Mouse (Mus musculus) embryonic fibroblast, embryonic 13.5 days (primary cell): ENCODE measurements around the gene Eva1c. TPM values are rescaled to one million over a fixed set of nuclear protein-coding genes. Genes with fewer than 3 reads are reported as not detected.
A peak's percentile ranks its signal among the peaks of the same experiment; 100 is the strongest.

Source experiments
- H3K27ac ChIP-seq: 2 replicates; pipeline ENCODE4 v1.5.1; 2012; ENCODE audit warnings: low read length, control low read depth, inconsistent platforms; ENCODE audit not compliant: insufficient read depth
- H3K4me1 ChIP-seq: 2 replicates; pipeline ENCODE4 v1.6.1; 2011; ENCODE audit warnings: low read length; ENCODE audit not compliant: control insufficient read depth, insufficient read depth
- H3K4me3 ChIP-seq: 2 replicates; pipeline ENCODE4 v1.5.1; 2011; ENCODE audit warnings: mild to moderate bottlenecking, control low read depth, low read length; ENCODE audit not compliant: insufficient read depth
- CTCF ChIP-seq: IDR thresholded peaks from 2 replicates; pipeline ENCODE4 v1.5.1; 2011; ENCODE audit warnings: mild to moderate bottlenecking, control low read depth, low read length, moderate library complexity, borderline replicate concordance; ENCODE audit not compliant: insufficient read depth
- POLR2A ChIP-seq: IDR thresholded peaks from 2 replicates; pipeline ENCODE4 v1.6.1; 2011; ENCODE audit warnings: low read depth, mild to moderate bottlenecking, control low read depth, low read length, moderate library complexity
- polyA plus RNA-seq: library from polyadenylated mRNA; stranded (reverse); fragments of >200 nt; gene quantifications from 2 replicates; pipeline ENCODE4 v1.2.4, GENCODE M21; 2011; ENCODE audit warnings: low read depth; ENCODE audit not compliant: missing spikeins, insufficient read length

The Eva1c gene
- polyA plus RNA-seq, 1 experiment, result 2.0 TPM

DNA sequence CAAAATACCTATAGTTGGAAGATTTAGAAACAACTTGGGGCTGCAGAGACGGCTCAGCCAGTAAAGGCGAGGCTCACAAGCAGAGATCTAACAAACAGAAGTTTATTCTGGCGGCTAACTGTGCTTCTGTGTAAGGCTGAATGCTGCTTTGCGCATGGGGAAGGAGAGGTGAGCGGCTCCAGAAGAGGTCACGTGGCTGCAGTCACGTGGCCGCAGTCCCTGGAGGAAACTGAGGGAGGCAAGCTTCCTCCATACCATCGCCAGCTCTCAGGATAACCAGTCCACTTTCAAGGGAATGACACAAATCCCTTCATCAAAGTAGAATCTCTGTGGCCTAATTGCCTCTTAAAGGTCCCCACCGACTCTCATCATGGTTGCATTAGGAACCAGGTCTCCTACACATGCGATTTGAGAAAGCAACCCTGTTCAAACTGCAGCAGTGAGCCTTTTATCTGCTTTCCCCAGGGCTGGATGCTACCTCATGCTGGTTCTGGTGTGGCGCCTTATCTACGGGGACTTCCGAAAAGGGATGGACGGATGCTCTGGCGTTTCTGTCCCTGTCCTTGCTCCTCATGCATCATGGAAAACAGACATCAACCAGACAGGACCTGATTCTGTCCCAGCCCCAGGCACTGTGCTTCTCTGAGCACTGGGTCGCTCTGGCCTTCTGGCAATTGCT lies 84.5 kb downstream of the Eva1c start:
- no peaks in the 10 kb centered on the region for H3K4me1 ChIP-seq
- TF ChIP-seq CTCF (no peak), POLR2A (no peak)
- H3K4me3 ChIP-seq, result no peak overlapping the region
- H3K27ac ChIP-seq, result no peak overlapping the region

DNA sequence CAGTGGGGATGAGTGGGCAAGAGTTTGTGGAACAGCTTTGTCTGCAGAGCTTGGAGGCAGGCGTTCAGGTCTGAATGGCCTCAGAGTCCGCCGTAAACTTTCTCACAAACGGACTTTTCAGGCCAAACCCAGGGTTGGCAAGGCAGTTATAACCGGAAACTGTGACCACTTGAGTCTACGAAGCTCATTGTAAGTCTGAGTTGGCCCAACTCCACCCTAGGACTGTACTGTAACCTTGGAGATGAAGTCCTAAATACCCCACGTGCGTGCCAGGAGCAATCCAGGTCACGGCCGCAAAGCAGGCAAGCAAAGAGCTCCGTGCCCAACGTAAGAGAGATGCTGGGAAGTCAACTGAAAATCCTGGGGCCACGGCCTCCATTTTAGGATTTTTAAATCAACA lies 85.2 kb downstream of the Eva1c start:
- Histone ChIP-seq H3K27ac (no peak overlapping the region), H3K4me3 (no peak overlapping the region), H3K4me1 (no peaks in the 10 kb centered on the region)
- TF ChIP-seq CTCF (no peak), POLR2A (no peak)

DNA sequence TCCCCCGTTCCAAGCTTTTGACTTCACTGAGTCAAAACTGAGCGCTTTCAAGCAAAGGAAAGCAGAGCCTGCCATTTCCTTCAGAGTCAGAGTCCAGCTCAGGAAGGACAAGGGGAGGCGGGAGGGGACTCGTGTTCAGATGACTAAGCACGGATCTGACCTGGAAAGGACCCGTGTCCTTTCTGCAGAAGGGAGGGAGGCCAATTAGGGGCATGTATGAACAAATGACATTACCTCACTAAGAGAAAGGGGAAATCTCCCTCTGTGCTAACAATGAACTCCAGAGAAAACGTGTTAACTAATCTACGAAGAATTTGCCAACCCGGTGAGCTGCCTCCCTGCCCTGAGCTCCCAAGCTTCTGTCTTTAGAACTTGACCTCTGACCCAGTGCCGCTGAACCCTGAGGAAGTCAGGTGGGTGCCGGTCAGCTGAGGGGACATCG lies 89.5 kb downstream of the Eva1c start:
- H3K4me3 ChIP-seq, result no peak overlapping the region
- H3K27ac ChIP-seq, result no peak overlapping the region
- TF ChIP-seq CTCF (no peak), POLR2A (no peak)

DNA sequence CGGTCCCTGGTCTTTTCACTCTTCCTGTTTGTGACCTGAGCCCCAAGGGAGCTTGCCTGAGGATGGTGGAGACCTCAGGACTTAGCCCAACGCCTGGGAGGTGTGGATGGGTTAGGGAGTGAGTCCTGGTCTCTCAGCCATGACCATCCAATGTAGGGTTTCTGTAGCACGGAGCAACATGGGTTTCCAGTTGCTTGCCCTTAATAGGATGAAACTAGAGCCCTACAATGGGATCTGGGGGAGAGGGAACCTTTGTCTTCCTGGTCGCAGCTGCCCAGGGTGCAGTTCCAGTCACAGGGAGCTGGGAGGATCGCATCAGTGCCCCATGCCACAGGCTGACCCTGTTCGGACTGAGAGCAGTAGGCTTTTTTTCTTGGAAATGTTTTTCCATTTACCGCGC lies 90.6 kb downstream of the Eva1c start:
- no peak overlapping the region for H3K4me3 ChIP-seq
- no peak overlapping the region for H3K27ac ChIP-seq
- TF ChIP-seq POLR2A, result no peak
- no peak for TF ChIP-seq CTCF
- H3K4me1 ChIP-seq, result no peaks in the 10 kb centered on the region

More for the DNA sequence above, 89.5 kb downstream of the Eva1c start:
- no peaks in the 10 kb centered on the region for H3K4me1 ChIP-seq

DNA sequence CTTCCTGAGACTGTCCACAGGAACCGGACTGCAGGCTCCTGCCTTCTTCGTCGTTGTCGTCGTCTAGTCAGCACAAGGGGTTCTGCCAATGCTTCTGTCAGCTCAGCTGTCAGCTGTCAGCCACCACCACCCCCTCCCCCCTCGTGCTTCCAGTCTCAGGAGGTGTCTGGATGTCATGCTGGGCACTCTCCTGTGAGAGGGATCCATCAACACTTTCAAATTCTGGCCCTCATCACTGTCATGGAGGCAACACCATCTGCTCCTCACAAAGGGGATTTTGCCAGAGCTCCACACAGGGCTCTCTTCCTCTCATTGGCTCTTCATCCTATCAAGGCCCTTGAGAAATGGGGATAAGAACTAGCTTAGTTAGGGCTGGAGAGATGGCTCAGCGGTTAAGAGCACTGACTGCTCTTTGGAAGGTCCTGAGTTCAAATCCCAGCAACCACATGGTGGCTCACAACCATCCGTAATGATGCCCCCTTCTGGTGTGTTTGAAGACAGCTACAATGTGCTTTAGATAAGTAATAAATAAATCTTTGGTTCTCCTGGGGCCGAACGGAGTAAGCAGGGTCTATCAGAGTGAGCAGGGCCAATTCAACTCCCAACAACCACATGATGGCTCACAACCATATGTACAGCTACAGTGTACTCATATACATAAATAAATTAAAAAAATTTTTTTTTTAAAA lies 95.1 kb downstream of the Eva1c start:
- no peak overlapping the region for H3K27ac ChIP-seq
- no peak overlapping the region for H3K4me3 ChIP-seq
- no peaks in the 10 kb centered on the region for H3K4me1 ChIP-seq
- TF ChIP-seq POLR2A, result no peak
- no peak for TF ChIP-seq CTCF

DNA sequence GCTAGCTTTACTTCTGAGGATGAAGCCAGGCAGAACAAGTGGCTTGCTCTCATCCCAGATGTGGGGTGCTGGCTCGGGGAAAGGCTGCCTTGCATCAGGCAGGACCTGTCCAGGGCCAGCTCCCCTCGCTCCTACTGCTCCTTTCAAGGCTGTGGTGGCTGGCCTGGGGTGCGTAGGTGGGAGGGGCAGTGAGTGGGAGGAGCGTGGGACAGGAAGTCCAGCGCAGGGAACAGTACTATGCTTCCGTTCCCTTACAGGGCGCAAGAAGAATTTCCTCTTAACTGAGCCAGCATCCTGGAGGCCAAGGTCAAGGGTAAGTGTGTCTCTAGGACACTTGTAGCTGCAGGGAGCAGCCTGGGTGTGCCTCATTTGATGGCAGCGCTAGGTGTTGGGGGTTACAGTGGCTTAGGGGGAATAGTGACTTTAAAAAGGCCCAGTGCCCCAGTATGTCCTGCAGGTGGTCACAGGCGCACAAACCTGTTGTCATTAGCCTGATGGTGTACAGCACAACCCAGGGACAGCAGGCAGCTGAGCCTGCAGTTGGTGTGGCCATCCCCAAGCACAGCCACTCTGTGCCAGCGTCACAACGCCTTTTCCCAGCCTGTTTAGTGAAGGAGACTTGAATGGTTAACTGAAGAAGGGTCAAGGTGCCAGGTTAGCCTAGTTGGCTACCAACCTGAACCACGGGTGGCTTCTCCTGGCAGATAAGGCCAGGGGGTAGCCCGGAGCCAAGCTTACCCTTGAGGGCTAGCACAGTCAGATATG lies 98.3 kb downstream of the Eva1c start:
- no peak overlapping the region for H3K27ac ChIP-seq
- H3K4me1 ChIP-seq, result no peaks in the 10 kb centered on the region
- TF ChIP-seq POLR2A, result no peak
- TF ChIP-seq CTCF, result no peak
- no peak overlapping the region for H3K4me3 ChIP-seq

DNA sequence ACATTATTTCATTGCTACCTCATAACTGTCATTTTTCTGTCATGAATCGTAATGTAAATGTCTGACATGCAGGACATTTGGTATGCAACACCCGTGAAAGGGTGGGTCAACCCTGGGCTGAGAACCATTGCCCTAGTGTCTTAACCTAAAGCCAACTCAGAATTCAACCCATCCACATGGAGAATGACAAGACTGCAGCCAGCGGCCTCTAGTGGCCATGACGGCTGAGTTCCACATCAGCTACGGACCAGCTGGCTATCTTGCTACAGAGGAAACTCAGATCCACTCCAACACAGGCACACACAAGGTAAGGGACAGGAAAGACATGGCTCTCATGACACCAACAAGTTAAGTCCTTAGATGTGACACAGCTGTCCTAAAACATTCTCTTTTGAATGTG lies 98.9 kb downstream of the Eva1c start:
- TF ChIP-seq CTCF (peak; percentile 91), POLR2A (no peak)

DNA sequence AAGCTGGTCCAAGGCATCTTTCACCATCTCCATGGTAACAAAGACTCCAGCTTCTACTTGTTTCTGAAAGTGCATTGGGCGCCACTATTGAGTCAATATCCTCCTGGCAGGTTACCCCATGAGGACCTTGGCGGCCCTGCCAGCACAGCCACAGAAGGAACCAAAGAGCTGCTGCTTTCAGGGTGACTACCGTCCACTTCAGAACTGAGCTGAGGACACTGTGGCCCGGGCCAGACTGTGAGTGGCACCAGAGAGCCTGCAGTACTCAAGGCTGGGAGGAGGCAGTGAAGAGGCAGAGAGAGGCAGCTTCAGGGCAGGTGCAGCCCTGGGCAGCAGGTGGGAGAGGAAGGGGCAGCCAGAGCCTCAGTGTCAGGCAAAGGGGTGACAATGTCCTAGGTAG lies 100.9 kb downstream of the Eva1c start:
- Histone ChIP-seq H3K27ac (no peak overlapping the region), H3K4me3 (no peak overlapping the region), H3K4me1 (no peaks in the 10 kb centered on the region)
- TF ChIP-seq CTCF, result no peak
- no peak for TF ChIP-seq POLR2A

More for the DNA sequence above, 98.9 kb downstream of the Eva1c start:
- Histone ChIP-seq H3K4me1 (no peaks in the 10 kb centered on the region), H3K4me3 (no peak overlapping the region), H3K27ac (no peak overlapping the region)

DNA sequence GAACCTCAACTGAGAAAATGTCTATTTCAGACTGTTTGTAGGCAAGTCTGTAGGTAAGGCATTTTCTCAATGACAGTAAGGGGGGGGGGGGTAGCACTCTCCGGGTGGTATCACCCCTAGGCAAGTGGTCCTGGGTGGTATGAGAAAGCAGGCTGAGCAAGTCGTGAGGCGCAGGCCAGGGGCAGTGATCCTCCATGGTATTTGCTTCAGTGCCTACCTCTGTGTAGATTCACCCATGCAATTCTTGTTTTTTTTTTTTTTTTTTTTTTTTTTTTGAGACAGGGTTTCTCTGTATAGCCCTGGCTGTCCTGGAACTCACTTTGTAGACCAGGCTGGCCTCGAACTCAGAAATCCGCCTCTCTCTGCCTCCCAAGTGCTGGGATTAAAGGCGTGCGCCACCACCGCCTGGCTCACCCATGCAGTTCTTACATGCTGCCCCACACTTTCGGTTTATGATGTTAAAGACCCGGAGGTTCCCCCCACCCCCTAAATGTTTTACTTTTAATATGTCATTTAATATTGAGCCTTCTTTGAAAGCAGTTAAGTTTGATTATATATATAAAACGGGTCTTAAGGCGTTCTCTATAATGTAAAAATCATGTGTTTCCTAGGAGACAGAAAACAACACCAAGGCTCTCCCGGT lies 107.1 kb downstream of the Eva1c start:
- no peak overlapping the region for H3K27ac ChIP-seq
- peak overlapping the region; percentile 62 for H3K4me3 ChIP-seq
- TF ChIP-seq POLR2A (no peak), CTCF (no peak)
- H3K4me1 ChIP-seq, result no peaks in the 10 kb centered on the region
